Mouse (Mus musculus) kidney, adult 2 months (tissue): ENCODE data around the gene Tspan7.

Experiments
- CTCF ChIP-seq: fragments of 200-500 bp; conservative IDR thresholded peaks from 2 replicates; pipeline ENCODE4 v1.5.1; 2011; ENCODE audit warnings: low read depth, mild to moderate bottlenecking, control low read depth, low read length, moderate library complexity, mixed read lengths; ENCODE audit not compliant: insufficient read depth, insufficient read length
- POLR2A ChIP-seq: fragments of 200-500 bp; IDR thresholded peaks from one replicate; pipeline ENCODE4 v1.6.1; 2011; ENCODE audit warnings: low read depth, low read length, control low read depth

DNA sequence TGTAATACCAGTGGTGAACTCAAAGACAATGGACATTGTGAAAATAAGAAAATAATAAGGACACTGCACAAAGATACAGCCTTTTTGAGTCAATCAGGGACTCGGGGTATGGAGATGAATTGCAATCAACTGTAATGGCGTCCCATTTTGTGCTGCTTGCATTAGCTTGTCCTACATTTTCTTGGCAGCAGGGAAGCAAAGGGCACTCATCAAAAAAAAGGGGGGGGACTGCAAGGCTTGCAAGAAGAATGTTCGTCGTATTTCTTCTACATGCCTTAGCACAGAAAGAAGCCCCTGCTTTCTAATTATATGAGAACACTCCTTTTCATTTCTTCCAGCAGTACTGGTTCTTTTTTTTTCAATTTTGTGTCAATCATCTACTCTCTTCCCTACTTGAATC, 32.8 kb downstream of the Tspan7 start:
- TF ChIP-seq CTCF (no peak), POLR2A (no peak)
